ENCODE assay signal across 24 mouse cellular contexts in the genomic region with DNA sequence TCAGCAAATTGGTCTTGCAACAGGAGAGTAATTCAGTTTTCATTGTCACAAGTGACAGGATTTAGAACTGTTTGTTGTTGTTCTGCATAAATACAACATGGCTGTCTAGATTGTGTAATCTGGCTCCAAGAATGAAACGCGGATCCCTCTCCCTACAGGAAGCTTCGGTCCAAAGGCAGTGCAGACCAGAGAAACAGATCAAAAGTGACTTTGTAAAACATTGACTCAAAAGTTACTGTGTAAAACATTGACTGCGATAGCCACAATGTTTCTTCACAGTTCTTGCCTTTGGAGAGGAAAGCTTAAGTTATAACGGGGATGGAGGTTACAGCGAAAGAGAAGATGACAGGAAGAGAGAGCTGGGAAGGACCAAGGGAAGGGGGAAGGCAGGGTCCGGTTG.
"Had no signal": no experiment of that assay in that cellular context is flagged by ENCODE, and none has a peak within 500 bp of the region (broad histone marks: within the 10 kb centered on the region; RNA-seq: fewer than 3 reads in every experiment).

No protein-coding gene starts in this region.

- H3K4me2 ChIP-seq: heart, embryonic 11.5 days; heart, embryonic 13.5 days; heart, embryonic 15.5 days; hindbrain, embryonic 13.5 days; hindbrain, embryonic 15.5 days; kidney, embryonic 15.5 days; limb, embryonic 13.5 days; limb, embryonic 15.5 days; liver, embryonic 12.5 days had no signal

- H3K27ac ChIP-seq: gastrocnemius, adult 2 months; heart, adult 2 months; heart, embryonic 13.5 days; heart, embryonic 15.5 days; hindbrain, embryonic 13.5 days; hindbrain, embryonic 15.5 days; hindbrain, postnatal 0 days; kidney, embryonic 15.5 days; kidney, postnatal 0 days; limb, embryonic 13.5 days; limb, embryonic 15.5 days; liver, embryonic 12.5 days; liver, embryonic 14.5 days had no signal

- H3K9me3 ChIP-seq: heart, embryonic 13.5 days; heart, embryonic 15.5 days; hindbrain, embryonic 13.5 days; hindbrain, embryonic 15.5 days; kidney, embryonic 15.5 days; limb, embryonic 13.5 days; limb, embryonic 15.5 days; liver, embryonic 12.5 days had no signal

- H3K9ac ChIP-seq: heart, embryonic 13.5 days; heart, embryonic 15.5 days; hindbrain, embryonic 13.5 days; hindbrain, embryonic 15.5 days; kidney, embryonic 15.5 days; limb, embryonic 13.5 days; limb, embryonic 15.5 days; liver, embryonic 12.5 days; liver, embryonic 14.5 days had no signal

- H3K36me3 ChIP-seq: heart, embryonic 13.5 days; heart, embryonic 15.5 days; hindbrain, embryonic 13.5 days; hindbrain, embryonic 15.5 days; kidney, embryonic 15.5 days; limb, embryonic 13.5 days; limb, embryonic 15.5 days; liver, embryonic 12.5 days had no signal

- H3K4me3 ChIP-seq: gastrocnemius, adult 2 months; heart, adult 2 months; heart, embryonic 13.5 days; heart, embryonic 15.5 days; hindbrain, embryonic 13.5 days; hindbrain, embryonic 15.5 days; kidney, embryonic 15.5 days; limb, embryonic 13.5 days; limb, embryonic 15.5 days; liver, embryonic 12.5 days had no signal

- H3K27me3 ChIP-seq: heart, embryonic 13.5 days; heart, embryonic 15.5 days; hindbrain, embryonic 15.5 days; kidney, embryonic 15.5 days; limb, embryonic 13.5 days; limb, embryonic 15.5 days; liver, embryonic 12.5 days had no signal

- ATAC-seq: forebrain, embryonic 16.5 days; hindbrain, postnatal 0 days; intestine, embryonic 16.5 days; liver, embryonic 12.5 days had no signal

- DNase-seq: gastrocnemius, adult 2 months; gastrocnemius, postnatal 10 days; gastrocnemius, postnatal 25 days; heart, adult 2 months; heart, postnatal 14 days; heart, postnatal 36 days; kidney, postnatal 25 days; layer of hippocampus, adult 9-11 months; layer of hippocampus, postnatal 36 days; left cerebral cortex, postnatal 4 days had no signal
